Mouse (Mus musculus): ENCODE data around the gene Lemd2. TPM values are rescaled to one million over a fixed set of nuclear protein-coding genes. Genes with fewer than 3 reads are reported as not detected.

Gene Lemd2
- polyA plus RNA-seq, 1 experiment = 92.0 TPM

DNA sequence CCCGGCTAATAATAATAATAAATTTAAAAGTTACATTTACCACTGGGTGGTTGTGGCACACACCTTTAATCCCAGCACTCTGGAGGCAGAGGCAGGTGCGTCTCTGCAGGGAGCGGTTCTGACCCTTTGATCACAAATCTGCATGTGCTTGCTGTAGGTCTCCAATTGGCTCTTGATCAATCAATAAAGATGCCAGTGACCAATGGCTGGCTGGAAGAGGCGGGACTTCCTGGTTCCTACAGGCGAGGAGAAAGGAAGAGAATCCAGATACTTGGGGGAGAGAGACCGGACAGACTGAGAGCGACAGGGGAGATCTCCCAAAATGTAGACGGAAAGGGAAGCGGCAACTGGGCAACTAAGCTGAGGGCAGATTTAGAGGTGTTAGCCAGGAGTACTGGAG is 26.2 kb downstream of the Lemd2 start:
- no peak overlapping the region for H3K27ac ChIP-seq (ENCODE audit: insufficient read depth, low read depth, low read length)
- 83% methylated on average over 9 of the region's 9 CpGs for WGBS
- H3K27me3 ChIP-seq (ENCODE audit: control insufficient read depth, insufficient read depth, low read length) = no peaks in the 10 kb centered on the region
- H3K4me1 ChIP-seq (ENCODE audit: control insufficient read depth, insufficient read depth, insufficient read length, low read length) = no peaks in the 10 kb centered on the region
- H3K36me3 ChIP-seq (ENCODE audit: control insufficient read depth, insufficient read depth, low read length) = no peaks in the 10 kb centered on the region
- TF ChIP-seq POLR2A (IDR thresholded peaks at IDR 0.05; ENCODE audit: low read depth, low read length) (no peak), CTCF (IDR thresholded peaks at IDR 0.05; ENCODE audit: extremely low read depth, insufficient read length, insufficient replicate concordance, low read depth, low read length) (no peak)
- no peak overlapping the region for H3K4me3 ChIP-seq (ENCODE audit: low read depth, low read length)

DNA sequence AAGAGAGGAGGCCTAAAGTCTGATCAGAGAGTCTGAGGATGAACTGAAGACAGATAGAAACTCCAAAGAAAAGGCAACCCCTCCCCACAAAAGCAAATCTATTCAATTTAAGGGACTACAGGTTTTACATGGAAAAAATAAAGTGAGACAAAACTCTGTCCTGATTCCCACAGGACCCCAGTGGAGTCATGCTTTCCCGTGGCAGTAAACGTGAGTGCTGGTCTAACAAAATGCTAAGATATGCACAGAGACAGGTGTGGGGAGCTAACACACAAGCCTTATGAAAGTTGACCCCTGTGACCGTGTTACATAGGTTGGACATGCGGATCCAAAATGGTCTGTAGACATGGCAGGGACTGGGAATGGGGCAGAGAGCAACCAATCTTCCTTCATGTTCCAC is 27.5 kb downstream of the Lemd2 start:
- H3K4me1 ChIP-seq (ENCODE audit: control insufficient read depth, insufficient read depth, insufficient read length, low read length) = no peaks in the 10 kb centered on the region
- no peak overlapping the region for H3K27ac ChIP-seq (ENCODE audit: insufficient read depth, low read depth, low read length)
- H3K36me3 ChIP-seq (ENCODE audit: control insufficient read depth, insufficient read depth, low read length) = no peaks in the 10 kb centered on the region
- no peak overlapping the region for H3K4me3 ChIP-seq (ENCODE audit: low read depth, low read length)
- H3K27me3 ChIP-seq (ENCODE audit: control insufficient read depth, insufficient read depth, low read length) = no peaks in the 10 kb centered on the region
- no peak for TF ChIP-seq POLR2A (IDR thresholded peaks at IDR 0.05; ENCODE audit: low read depth, low read length)
- 83% methylated on average over 4 of the region's 4 CpGs for WGBS

DNA sequence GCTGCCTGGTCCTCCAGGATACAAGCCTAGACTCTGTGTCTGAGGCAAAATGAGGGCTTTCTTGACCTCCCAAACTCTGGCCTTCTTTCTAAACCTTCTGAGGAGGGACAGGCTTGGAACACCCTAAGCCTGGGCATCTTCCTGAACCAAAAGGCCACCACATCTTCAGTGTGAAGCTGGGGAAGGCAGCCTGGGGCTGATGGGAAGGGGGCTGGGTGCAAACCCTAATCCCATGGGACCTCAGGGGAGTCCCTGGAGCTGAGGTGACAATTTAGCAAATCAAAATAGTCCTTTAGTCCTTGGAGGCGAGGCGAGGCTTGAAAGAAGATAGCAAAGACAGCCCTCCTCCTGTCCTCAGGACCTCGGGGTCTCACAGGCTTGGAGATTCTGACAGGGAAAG is 28.0 kb downstream of the Lemd2 start:
- Histone ChIP-seq H3K4me1 (ENCODE audit: control insufficient read depth, insufficient read depth, insufficient read length, low read length) (no peaks in the 10 kb centered on the region), H3K36me3 (ENCODE audit: control insufficient read depth, insufficient read depth, low read length) (no peaks in the 10 kb centered on the region), H3K4me3 (ENCODE audit: low read depth, low read length) (no peak overlapping the region), H3K27me3 (ENCODE audit: control insufficient read depth, insufficient read depth, low read length) (no peaks in the 10 kb centered on the region), H3K27ac (ENCODE audit: insufficient read depth, low read depth, low read length) (no peak overlapping the region)
- TF ChIP-seq POLR2A (IDR thresholded peaks at IDR 0.05; ENCODE audit: low read depth, low read length) = no peak
- no peak for TF ChIP-seq CTCF (IDR thresholded peaks at IDR 0.05; ENCODE audit: extremely low read depth, insufficient read length, insufficient replicate concordance, low read depth, low read length)
- 81% methylated on average over 3 of the region's 3 CpGs for WGBS

DNA sequence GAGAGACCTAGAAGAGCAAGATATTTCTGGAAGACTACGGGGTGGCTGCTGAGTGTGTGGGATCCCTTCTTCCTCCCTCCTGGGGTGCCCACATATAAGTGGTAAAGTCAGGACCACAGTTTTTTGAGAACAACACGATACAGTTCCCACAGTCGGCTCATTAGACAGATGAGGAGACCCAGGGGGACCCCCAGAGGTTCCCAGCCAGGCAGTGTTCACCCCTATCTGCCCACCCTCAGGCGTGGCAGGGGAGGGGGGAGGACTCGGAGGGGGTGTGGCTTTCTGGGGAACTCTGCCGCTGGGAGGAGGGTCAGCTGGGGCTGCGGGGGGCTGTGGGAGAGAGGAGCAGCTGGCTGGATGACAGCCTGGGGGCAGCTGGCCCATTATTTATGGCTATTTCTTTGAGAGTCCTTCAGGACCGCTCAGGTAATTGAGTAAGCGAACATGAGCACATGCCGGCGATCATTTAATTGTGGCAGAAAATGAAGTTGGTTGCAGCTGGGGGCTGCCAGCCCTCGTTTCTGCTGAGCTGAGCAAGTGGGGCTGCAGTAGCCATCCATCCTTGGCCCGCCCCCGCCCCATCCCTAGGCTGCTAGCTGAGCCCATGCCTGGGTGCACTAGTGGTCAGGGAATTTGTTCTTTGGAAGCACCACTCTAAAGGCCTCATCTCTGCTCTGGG is 28.9 kb downstream of the Lemd2 start:
- TF ChIP-seq CTCF (IDR thresholded peaks at IDR 0.05; ENCODE audit: extremely low read depth, insufficient read length, insufficient replicate concordance, low read depth, low read length) (no peak), POLR2A (IDR thresholded peaks at IDR 0.05; ENCODE audit: low read depth, low read length) (no peak)
- 49% methylated on average over 14 of the region's 14 CpGs for WGBS
- H3K27ac ChIP-seq (ENCODE audit: insufficient read depth, low read depth, low read length) = no peak overlapping the region
- no peak overlapping the region for H3K4me3 ChIP-seq (ENCODE audit: low read depth, low read length)
- H3K4me1 ChIP-seq (ENCODE audit: control insufficient read depth, insufficient read depth, insufficient read length, low read length) = no peaks in the 10 kb centered on the region
- no peaks in the 10 kb centered on the region for H3K36me3 ChIP-seq (ENCODE audit: control insufficient read depth, insufficient read depth, low read length)
- H3K27me3 ChIP-seq (ENCODE audit: control insufficient read depth, insufficient read depth, low read length) = no peaks in the 10 kb centered on the region

DNA sequence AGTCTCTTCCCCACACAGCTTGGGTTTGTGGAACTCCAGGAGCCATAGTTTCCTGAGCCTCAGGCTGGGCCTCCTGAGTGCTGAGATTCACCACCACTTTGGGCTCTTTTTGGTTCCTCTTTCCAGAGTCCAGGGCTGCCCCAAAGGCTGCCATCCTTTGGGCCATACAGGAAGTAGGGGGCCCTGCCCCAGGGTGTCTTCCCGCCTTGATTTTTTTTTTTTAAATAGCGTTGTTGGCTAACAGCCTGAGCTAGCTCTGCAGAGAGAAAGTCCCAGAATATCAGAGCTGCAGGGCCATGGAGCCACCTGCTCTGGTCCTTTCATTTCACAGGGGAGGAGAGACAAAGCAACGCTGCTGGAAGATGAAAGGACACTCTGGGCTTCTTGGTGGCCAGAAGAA is 30.6 kb downstream of the Lemd2 start:
- H3K4me3 ChIP-seq (ENCODE audit: low read depth, low read length) = no peak overlapping the region
- TF ChIP-seq POLR2A (IDR thresholded peaks at IDR 0.05; ENCODE audit: low read depth, low read length) (no peak), CTCF (IDR thresholded peaks at IDR 0.05; ENCODE audit: extremely low read depth, insufficient read length, insufficient replicate concordance, low read depth, low read length) (no peak)
- no peaks in the 10 kb centered on the region for H3K36me3 ChIP-seq (ENCODE audit: control insufficient read depth, insufficient read depth, low read length)
- H3K4me1 ChIP-seq (ENCODE audit: control insufficient read depth, insufficient read depth, insufficient read length, low read length) = no peaks in the 10 kb centered on the region
- H3K27me3 ChIP-seq (ENCODE audit: control insufficient read depth, insufficient read depth, low read length) = no peaks in the 10 kb centered on the region
- WGBS = 36% methylated on average over 3 of the region's 3 CpGs
- no peak overlapping the region for H3K27ac ChIP-seq (ENCODE audit: insufficient read depth, low read depth, low read length)

DNA sequence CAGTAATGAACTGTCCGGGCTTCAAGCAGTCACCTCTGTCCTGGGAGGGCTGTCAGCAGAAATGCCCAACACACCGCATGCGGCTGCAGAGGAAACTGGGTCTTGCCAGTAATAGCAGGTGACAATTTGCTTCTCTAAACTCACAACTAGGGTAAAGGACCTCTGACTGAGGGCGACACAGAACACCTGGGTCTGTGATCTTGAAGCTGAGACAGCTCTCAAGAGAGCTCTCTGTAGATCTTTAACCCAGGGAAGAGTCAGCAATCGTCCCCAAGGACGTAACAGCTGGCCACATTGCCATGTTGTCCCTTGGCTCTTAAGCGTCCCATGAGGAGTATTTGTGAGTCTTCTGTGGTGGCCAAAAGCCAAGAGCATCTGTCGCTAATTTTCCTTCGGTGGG is 31.8 kb downstream of the Lemd2 start:
- Histone ChIP-seq H3K36me3 (ENCODE audit: control insufficient read depth, insufficient read depth, low read length) (no peaks in the 10 kb centered on the region), H3K4me1 (ENCODE audit: control insufficient read depth, insufficient read depth, insufficient read length, low read length) (no peaks in the 10 kb centered on the region), H3K27ac (ENCODE audit: insufficient read depth, low read depth, low read length) (no peak overlapping the region), H3K4me3 (ENCODE audit: low read depth, low read length) (no peak overlapping the region), H3K27me3 (ENCODE audit: control insufficient read depth, insufficient read depth, low read length) (no peaks in the 10 kb centered on the region)
- TF ChIP-seq CTCF (IDR thresholded peaks at IDR 0.05; ENCODE audit: extremely low read depth, insufficient read length, insufficient replicate concordance, low read depth, low read length) (no peak), POLR2A (IDR thresholded peaks at IDR 0.05; ENCODE audit: low read depth, low read length) (no peak)
- WGBS = 68% methylated on average over 9 of the region's 9 CpGs

DNA sequence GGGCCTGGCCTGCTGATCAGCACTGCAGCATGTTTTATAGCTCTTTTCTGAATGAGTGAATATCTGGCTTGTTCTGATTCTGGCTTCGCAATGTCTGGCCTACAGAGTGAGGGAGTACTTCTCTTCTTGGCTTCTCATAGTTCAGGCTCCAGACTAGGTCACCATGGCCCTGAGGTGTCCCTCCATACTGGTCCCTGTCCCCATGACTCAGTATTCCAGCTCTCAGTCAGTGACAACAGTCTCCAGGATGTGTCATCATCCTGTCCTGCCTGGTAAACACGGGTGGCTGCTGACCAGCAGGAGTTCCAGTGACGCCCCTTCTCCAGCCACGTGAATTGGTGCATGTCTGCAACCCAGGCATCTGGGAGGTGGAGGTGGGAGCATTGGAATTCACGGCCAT is 33.1 kb downstream of the Lemd2 start:
- Histone ChIP-seq H3K4me1 (ENCODE audit: control insufficient read depth, insufficient read depth, insufficient read length, low read length) (no peaks in the 10 kb centered on the region), H3K27me3 (ENCODE audit: control insufficient read depth, insufficient read depth, low read length) (no peaks in the 10 kb centered on the region), H3K36me3 (ENCODE audit: control insufficient read depth, insufficient read depth, low read length) (no peaks in the 10 kb centered on the region), H3K4me3 (ENCODE audit: low read depth, low read length) (no peak overlapping the region), H3K27ac (ENCODE audit: insufficient read depth, low read depth, low read length) (no peak overlapping the region)
- TF ChIP-seq CTCF (IDR thresholded peaks at IDR 0.05; ENCODE audit: extremely low read depth, insufficient read length, insufficient replicate concordance, low read depth, low read length) (no peak), POLR2A (IDR thresholded peaks at IDR 0.05; ENCODE audit: low read depth, low read length) (no peak)
- 70% methylated on average over 5 of the region's 5 CpGs for WGBS

All from small intestine, adult 2 months (tissue).